25 mouse cellular contexts compared by ENCODE assay signal in genomic region chr10:120114493-120114892, GRCm38 (mm10). TPM values are rescaled to one million over a fixed set of nuclear protein-coding genes. Genes with fewer than 3 reads are reported as not detected.
DNase-seq lines count a peak whose midpoint lies in the region; TF ChIP-seq lines count a peak whose summit lies in the region.
"Had no signal": no experiment of that assay in that cellular context is flagged by ENCODE, and none has a peak within 500 bp of the region (broad histone marks: within the 10 kb centered on the region; RNA-seq: fewer than 3 reads in every experiment).

No protein-coding gene starts in this region.

- peaks cover 37% of the 10 kb centered on the region for H3K4me1 ChIP-seq in E14TG2a.4 (replicated peaks; ENCODE audit: low read depth, low read length)
- H3K4me1 ChIP-seq in forebrain, embryonic 10.5 days, result peaks cover 13% of the 10 kb centered on the region

- H3K27me3 ChIP-seq in E14TG2a.4 (ENCODE audit: insufficient read depth, low read length), result no peaks in the 10 kb centered on the region
- H3K27me3 ChIP-seq in forebrain, embryonic 10.5 days (ENCODE audit: poor library complexity, severe bottlenecking), result 0 out of 2 replicates have a peak, but pooled peaks cover 5% of the 10 kb centered on the region
- H3K27me3 ChIP-seq: CH12.LX; embryonic facial prominence, embryonic 13.5 days; embryonic facial prominence, embryonic 15.5 days; forebrain, embryonic 15.5 days had no signal

- no peak for TF ChIP-seq CTCF in E14TG2a.4 (conservative IDR thresholded peaks at IDR 0.05; ENCODE audit: low read length)

- H3K36me3 ChIP-seq in E14TG2a.4 (ENCODE audit: insufficient read depth, low read length), result peaks cover 20% of the 10 kb centered on the region
- no peaks in the 10 kb centered on the region for H3K36me3 ChIP-seq in forebrain, embryonic 10.5 days (replicated peaks)
- H3K36me3 ChIP-seq: embryonic facial prominence, embryonic 15.5 days; forebrain, embryonic 15.5 days had no signal

- peaks cover 10% of the 10 kb centered on the region for H3K9me3 ChIP-seq in E14TG2a.4 (ENCODE audit: low read length)
- H3K9me3 ChIP-seq in forebrain, embryonic 10.5 days, result no peaks in the 10 kb centered on the region
- H3K9me3 ChIP-seq: embryonic facial prominence, embryonic 13.5 days; embryonic facial prominence, embryonic 15.5 days; forebrain, embryonic 15.5 days; G1E had no signal

- DNase-seq in ES-CJ7 (ENCODE audit: low read depth, low spot score), result peak; percentile 98
- peak; percentile 97 for DNase-seq in R1 (ENCODE audit: low read depth, low spot score)
- DNase-seq in forebrain, embryonic 10.5 days (ENCODE audit: extremely low spot score, low spot score), result no peak
- DNase-seq in left cerebral cortex, adult 8-10 months (ENCODE audit: low spot score in 2 of 2), result no peak
- DNase-seq in ovary, postnatal 14 days (ENCODE audit: low spot score), result no peak
- DNase-seq: adrenal gland, adult 2 months; adrenal gland, postnatal 10 days; adrenal gland, postnatal 25 days; B cell, adult 2 months; cerebellum, adult 11 months; cerebellum, adult 18-20 months; cerebellum, adult 8-10 months; cerebellum, adult 9-11 months; cerebellum, postnatal 14 days; cerebellum, postnatal 36 days; embryo, embryonic 11 days; forebrain, postnatal 0 days had no signal

- no peak overlapping the region for H3K27ac ChIP-seq in forebrain, embryonic 10.5 days
- H3K27ac ChIP-seq: embryonic facial prominence, embryonic 13.5 days; embryonic facial prominence, embryonic 15.5 days; forebrain, embryonic 13.5 days; forebrain, embryonic 15.5 days had no signal

- 32% methylated on average over 7 of the region's 7 CpGs for WGBS in forebrain, embryonic 10.5 days

- peak overlapping the region; percentile 94; the same call in 1 of the 2 replicates for H3K4me3 ChIP-seq in E14TG2a.4 (replicated peaks; ENCODE audit: low read length)
- H3K4me3 ChIP-seq in forebrain, embryonic 10.5 days, result no peak overlapping the region
- H3K4me3 ChIP-seq: embryonic facial prominence, embryonic 13.5 days; embryonic facial prominence, embryonic 15.5 days; erythroblast, embryonic 14.5 days; forebrain, embryonic 13.5 days; forebrain, embryonic 15.5 days had no signal

RNA-seq across cellular contexts. Expression of gene Helb, which starts 1.7 kb away (rescaled TPM):
- 5.2 and 5.3 TPM in 2 replicates for polyA plus RNA-seq in forebrain, embryonic 10.5 days (2016; fragmentation: Nextera tagmentation; extraction: Ambion mirVana)
- 1 to 10 TPM; 4.4 to 5.1 (median 4.8) TPM for total RNA-seq in left cerebral cortex, adult 8-10 months (2022)

Comparison
In these comparisons a context has a peak if more than half of its experiments do, and no peak if none do; other contexts are left out.
1. DNase-seq: peak in ES-CJ7 (single experiment) and R1 (single experiment); none in forebrain, embryonic 10.5 days (single experiment), left cerebral cortex, adult 8-10 months (0 of 2) and ovary, postnatal 14 days (single experiment).